Mouse (Mus musculus) kidney, embryonic 14.5 days (tissue): ENCODE data around the gene Fbxo2. TPM values are rescaled to one million over a fixed set of nuclear protein-coding genes. Genes with fewer than 3 reads are reported as not detected.

Source experiments
- ATAC-seq: fragments of 200-750 bp; cut with Nextera tagmentation; 2 replicates; pipeline ENCODE4 v1.8.0; 2017; ENCODE audit warnings: moderate number of reproducible peaks, mild to moderate bottlenecking, moderate TSS enrichment, moderate library complexity; ENCODE audit not compliant: low FRiP score, low TSS enrichment
- H3K27ac ChIP-seq: fragments of 300-500 bp; sonication (generic); 2 replicates; pipeline ENCODE4 v1.5.1; 2014; ENCODE audit warnings: low read depth, mild to moderate bottlenecking, low read length, moderate library complexity, mixed read lengths
- H3K27me3 ChIP-seq: fragments of 300-500 bp; sonication (generic); 2 replicates; pipeline ENCODE4 v1.6.1; 2014; ENCODE audit warnings: mild to moderate bottlenecking, low read length; ENCODE audit not compliant: control insufficient read depth, insufficient read depth
- H3K36me3 ChIP-seq: fragments of 300-500 bp; sonication (generic); 2 replicates; pipeline ENCODE4 v1.6.1; 2014; ENCODE audit warnings: low read length, mixed read lengths; ENCODE audit not compliant: control insufficient read depth, insufficient read depth
- H3K4me1 ChIP-seq: fragments of 300-500 bp; sonication (generic); 2 replicates; pipeline ENCODE4 v1.6.1; 2014; ENCODE audit warnings: low read length, mixed read lengths; ENCODE audit not compliant: control insufficient read depth, insufficient read depth
- H3K4me2 ChIP-seq: fragments of 300-500 bp; sonication (generic); replicated peaks from 2 replicates; pipeline ENCODE4 v1.6.1; 2014; ENCODE audit warnings: low read depth, mild to moderate bottlenecking, low read length
- H3K4me3 ChIP-seq: fragments of 300-500 bp; sonication (generic); 2 replicates; pipeline ENCODE4 v1.5.1; 2014; ENCODE audit warnings: mild to moderate bottlenecking, low read length
- H3K9ac ChIP-seq: fragments of 300-500 bp; sonication (generic); 2 replicates; pipeline ENCODE4 v1.6.1; 2014; ENCODE audit warnings: low read depth, mild to moderate bottlenecking, low read length, moderate library complexity
- H3K9me3 ChIP-seq: fragments of 300-500 bp; sonication (generic); 2 replicates; pipeline ENCODE4 v1.6.1; 2016; ENCODE audit warnings: low read length; ENCODE audit not compliant: control insufficient read depth
- WGBS: fragments of 180-500 bp; shearing (Covaris S2); extraction: QIAGEN DNeasy Blood & Tissue Kit; methylation state at CpG from one replicate; pipeline ENCODE4 v1.1.7; 2014; 5-methylcytosine and 5-hydroxymethylcytosine counted together
- polyA plus RNA-seq: library from polyadenylated mRNA; unstranded; fragments of >200 nt; fragmentation: Nextera tagmentation; extraction: Ambion mirVana; gene quantifications from 2 replicates; pipeline ENCODE4 v1.2.1, GENCODE M21; 2014

Gene Fbxo2
- polyA plus RNA-seq, 1 experiment from 2014 or later, result 1.9 TPM

DNA sequence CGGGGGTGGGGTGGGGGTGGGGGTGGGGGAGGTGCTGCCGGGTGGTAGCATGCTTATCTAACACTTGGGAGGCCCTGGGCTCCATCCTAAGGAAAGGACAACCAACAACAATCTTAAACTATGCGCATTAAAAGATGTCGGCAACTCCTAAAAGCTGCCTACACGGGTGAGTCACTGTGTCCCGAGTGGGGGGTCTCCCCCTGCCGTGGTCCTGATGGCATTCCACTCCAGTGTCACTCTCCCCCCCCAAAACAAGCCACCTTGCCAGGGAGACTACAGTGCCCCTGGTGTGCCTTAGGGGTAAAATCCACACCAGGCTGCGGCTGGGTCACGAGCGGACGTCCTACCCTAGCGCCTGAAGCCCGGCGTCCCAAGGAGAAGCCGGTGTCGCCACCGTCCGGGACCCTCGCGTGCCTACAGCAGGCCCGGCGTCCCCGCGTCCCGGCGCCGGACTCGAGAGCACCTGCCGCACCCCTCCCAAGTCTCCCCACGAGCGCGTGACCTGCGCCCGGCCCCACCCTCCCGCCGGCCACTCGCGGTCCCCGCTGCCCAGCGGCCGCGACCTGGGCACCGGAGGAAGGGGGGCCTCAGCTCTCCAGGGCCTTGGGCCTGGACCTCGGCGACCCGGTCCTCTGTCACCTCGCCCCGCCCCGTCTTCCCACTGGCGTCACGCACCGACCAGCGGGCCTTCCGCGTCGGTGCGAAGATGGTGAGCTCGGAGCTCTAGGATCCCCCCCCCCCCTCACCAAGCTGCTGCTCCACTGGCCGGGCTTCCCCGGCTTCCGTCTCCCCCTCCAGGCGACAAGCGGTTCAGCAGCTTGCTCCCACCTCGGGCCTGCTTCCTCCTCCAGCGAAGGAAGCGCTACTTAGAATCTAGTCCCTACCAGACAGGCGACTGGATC lies 8.9 kb upstream of the Fbxo2 start, which contains the start of gene Fbxo6:
Fbxo6 (minus strand) TSS at position 874 of the 902 bp plus-strand sequence.
- H3K9me3 ChIP-seq, result no peaks in the 10 kb centered on the region
- H3K36me3 ChIP-seq, result peaks cover 4% of the 10 kb centered on the region; the same call in 1 of the 2 replicates
- peak within 1 kb of the TSS; percentile 73 for H3K9ac ChIP-seq
- peak within 1 kb of the TSS; percentile 54 for H3K4me3 ChIP-seq
- under 1% methylated on average over 36 of the region's 67 CpGs for WGBS
- H3K4me1 ChIP-seq, result peaks cover 9% of the 10 kb centered on the region
- peak within 1 kb of the TSS; percentile 95 for H3K4me2 ChIP-seq
- peak within 1 kb of the TSS; percentile 59; the same call in 1 of the 2 replicates for H3K27ac ChIP-seq
- peak; percentile 84 for ATAC-seq
- no peaks in the 10 kb centered on the region for H3K27me3 ChIP-seq

DNA sequence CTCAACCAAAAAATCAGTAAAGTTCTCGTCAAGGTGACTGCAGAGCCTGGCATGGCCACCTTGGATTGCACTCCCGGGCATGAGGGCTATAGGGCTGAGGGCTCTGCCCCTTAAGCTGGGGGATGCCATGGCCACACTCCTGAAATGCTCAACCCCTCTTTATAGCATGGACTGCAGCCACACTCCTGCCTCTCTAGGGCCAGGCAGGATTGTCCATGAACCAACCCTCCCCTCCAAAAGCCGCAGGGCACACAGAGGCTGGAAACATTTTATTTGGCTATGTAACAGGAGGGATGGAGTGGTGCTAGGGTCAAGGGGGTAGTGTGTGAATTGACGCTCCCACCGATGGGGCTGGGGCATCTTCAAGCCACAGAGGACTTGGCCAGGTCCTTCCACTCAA lies 7.9 kb upstream of the Fbxo2 start:
- Histone ChIP-seq H3K27ac (no peak overlapping the region), H3K9me3 (no peaks in the 10 kb centered on the region), H3K4me3 (no peak overlapping the region), H3K9ac (0 out of 2 replicates have a peak overlapping the region, but pooled peaks have one; percentile 73), H3K4me1 (peaks cover 9% of the 10 kb centered on the region), H3K27me3 (no peaks in the 10 kb centered on the region), H3K36me3 (peaks cover 4% of the 10 kb centered on the region; the same call in 1 of the 2 replicates), H3K4me2 (no peak overlapping the region)
- WGBS, result 88% methylated on average over 5 of the region's 5 CpGs
- no peak for ATAC-seq

DNA sequence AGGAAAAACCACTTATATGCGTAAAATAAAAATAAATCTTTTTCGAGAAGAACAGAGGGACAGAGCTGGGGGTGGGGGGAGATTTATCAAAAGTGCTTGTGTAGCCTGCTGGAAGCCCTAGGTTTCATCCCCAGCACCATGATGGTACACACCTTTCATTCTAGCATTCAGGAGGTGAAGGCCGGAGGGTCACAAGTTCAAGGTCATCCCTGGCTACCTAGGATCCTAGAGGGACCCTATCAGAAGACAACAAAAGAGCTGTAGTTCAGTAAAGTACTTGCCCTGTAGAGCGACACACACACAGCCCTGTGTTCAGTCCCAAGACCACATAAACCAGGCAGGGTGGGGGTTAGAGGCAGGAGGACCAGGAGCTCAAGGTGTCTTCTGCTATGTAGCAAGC lies 6.4 kb upstream of the Fbxo2 start:
- Histone ChIP-seq H3K4me2 (no peak overlapping the region), H3K9me3 (no peaks in the 10 kb centered on the region), H3K4me3 (no peak overlapping the region), H3K27me3 (peaks cover 5% of the 10 kb centered on the region), H3K9ac (no peak overlapping the region), H3K4me1 (peaks cover 14% of the 10 kb centered on the region), H3K36me3 (peaks cover 4% of the 10 kb centered on the region; the same call in 1 of the 2 replicates), H3K27ac (no peak overlapping the region)
- 89% methylated on average over 4 of the region's 4 CpGs for WGBS
- no peak for ATAC-seq

DNA sequence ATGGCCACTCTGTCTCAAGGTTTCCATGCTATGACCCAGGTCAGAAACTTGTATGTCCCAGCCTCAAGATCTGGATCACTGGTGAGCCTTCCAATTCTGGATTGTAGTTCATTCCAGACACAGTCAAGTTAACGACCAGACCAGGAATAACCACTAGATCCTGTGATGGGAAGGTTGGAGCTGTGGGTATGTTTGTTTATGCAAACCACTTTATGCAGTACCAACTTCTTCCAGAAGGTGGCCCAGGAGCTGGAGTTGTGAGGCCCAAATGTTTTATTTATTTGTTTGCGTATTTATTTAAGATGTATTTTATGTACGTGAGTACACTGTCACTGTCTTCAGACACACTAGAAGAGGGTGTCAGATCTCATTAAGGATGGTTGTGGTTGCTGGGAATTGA lies 5.4 kb upstream of the Fbxo2 start:
- no peak overlapping the region for H3K9ac ChIP-seq
- H3K27me3 ChIP-seq, result peaks cover 5% of the 10 kb centered on the region
- no peak overlapping the region for H3K27ac ChIP-seq
- H3K9me3 ChIP-seq, result no peaks in the 10 kb centered on the region
- no peak for ATAC-seq
- no peak overlapping the region for H3K4me2 ChIP-seq
- H3K4me1 ChIP-seq, result peaks cover 5% of the 10 kb centered on the region; the same call in 1 of the 2 replicates
- H3K4me3 ChIP-seq, result no peak overlapping the region
- WGBS, result 62% methylated on average over 3 of the region's 3 CpGs
- H3K36me3 ChIP-seq, result peaks cover 4% of the 10 kb centered on the region; the same call in 1 of the 2 replicates

DNA sequence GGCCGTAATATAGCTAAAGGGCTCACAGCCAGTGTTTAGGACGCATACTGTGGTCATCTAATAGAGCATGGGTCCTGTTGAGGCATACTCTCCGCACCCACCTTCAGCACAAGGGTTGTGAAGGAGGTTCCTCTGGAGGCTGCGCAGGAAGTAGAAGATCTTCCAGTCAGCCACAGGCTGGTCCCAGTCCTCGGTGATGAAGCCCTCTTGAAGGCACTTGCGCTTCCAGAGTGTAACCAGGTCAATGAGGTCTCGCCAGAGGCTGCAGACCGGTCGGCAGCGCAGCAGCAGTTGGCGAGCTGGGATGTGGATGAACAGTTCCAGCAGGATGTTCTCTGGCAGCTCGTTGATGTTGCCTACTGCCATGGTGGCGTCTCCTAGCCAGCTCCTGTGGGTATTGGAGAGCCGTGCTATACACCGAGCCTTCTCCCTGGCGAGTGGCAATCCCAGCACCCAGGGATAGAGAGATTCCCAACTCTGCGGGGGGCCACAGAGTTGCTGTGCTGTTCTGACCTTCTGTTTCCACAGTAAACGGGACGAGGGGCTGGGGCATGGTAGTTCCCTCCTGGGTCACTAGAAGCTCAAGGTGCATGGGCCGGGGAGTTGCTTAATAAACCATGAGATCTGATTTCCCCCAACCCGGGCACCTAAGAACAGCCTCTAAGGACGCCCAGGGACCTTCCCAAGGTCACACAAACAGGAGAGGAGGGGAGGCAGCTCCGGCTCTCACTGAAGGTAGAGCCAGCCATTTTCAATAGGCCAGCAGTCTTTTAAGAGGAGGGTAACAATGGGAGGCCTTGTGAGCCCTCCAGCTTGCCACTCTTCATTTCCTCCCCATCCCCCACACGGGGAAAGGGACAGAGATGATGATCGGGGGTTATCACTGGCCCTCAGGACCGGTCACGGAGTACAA lies 1.7 kb upstream of the Fbxo2 start:
- no peak overlapping the region for H3K27ac ChIP-seq
- H3K4me3 ChIP-seq, result peak overlapping the region; percentile 56
- H3K4me2 ChIP-seq, result peak overlapping the region; percentile 97
- H3K9ac ChIP-seq, result peak overlapping the region; percentile 67
- ATAC-seq, result no peak
- H3K27me3 ChIP-seq, result peaks cover 36% of the 10 kb centered on the region
- H3K9me3 ChIP-seq, result no peaks in the 10 kb centered on the region
- 29% methylated on average over 27 of the region's 27 CpGs for WGBS
- peaks cover 4% of the 10 kb centered on the region; the same call in 1 of the 2 replicates for H3K36me3 ChIP-seq
- peaks cover 5% of the 10 kb centered on the region for H3K4me1 ChIP-seq

DNA sequence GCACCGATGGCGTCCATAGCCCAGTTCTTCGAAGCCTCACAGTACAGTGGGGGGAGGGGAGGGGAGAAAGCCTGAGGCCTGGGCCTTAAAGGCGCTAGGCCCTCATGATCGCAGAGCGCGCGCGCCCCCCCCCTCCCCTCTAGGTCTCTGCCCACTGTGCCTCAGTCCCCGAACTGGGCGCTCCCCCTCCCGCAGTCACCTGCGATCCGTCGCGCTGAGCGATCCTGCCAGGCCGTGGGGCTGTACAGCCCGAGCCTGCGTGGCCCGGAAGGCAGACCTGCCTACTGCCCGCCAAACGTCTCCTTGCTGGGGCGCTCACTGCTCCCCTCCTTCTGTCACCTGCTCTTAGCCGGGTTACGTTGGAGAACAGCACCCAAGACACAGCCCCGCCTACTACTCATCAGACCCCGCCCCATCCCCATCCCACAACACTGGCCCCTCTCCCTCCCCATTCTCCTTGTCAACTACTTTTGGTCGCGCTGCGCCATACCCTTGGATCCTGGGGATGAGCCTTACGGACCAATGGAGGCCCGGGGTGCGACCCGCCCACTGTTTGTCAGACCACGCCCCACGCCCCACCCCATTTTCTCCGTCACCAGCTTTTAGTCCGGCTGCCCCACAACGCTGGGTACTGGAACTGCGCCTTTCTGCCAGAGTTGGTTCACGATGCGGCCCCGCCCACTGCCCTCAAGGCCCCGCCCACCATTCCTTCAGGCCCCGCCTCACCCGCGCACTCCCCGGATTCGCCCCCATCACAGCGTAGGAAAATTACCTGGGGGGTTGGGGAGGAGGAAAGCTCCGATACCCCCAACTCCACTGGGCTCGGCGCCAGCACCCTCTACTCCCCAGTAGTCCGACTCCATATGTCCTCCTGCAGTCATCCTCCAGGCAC lies 631 bp upstream of the Fbxo2 start:
- peak; percentile 87 for ATAC-seq
- H3K27ac ChIP-seq, result no peak overlapping the region
- under 1% methylated on average over 54 of the region's 55 CpGs for WGBS

DNA sequence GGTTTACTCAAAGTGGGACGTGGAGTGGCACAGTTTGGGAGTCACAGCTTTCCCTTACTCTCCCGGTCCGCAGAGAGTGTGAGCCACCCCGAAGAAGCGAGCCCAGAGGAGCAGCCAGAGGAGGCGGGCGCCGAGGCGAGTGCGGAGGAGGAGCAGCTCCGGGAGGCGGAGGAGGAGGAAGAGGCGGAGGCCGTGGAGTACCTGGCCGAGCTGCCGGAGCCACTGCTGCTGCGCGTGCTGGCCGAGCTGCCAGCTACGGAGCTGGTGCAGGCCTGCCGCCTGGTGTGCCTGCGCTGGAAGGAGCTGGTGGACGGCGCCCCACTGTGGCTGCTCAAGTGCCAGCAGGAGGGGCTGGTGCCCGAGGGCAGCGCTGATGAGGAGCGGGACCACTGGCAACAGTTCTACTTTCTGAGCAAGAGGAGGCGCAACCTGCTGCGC lies 3.6 kb downstream of the Fbxo2 start:
- no peaks in the 10 kb centered on the region for H3K36me3 ChIP-seq
- no peaks in the 10 kb centered on the region for H3K9me3 ChIP-seq
- H3K27ac ChIP-seq, result no peak overlapping the region
- peak overlapping the region; percentile 24 for H3K4me3 ChIP-seq
- under 1% methylated on average over 29 of the region's 29 CpGs for WGBS
- ATAC-seq, result peak; percentile 38; the same call in 1 of the 2 replicates
- H3K9ac ChIP-seq, result no peak overlapping the region; the same call in 1 of the 2 replicates
- H3K4me2 ChIP-seq, result peak overlapping the region; percentile 41
- H3K4me1 ChIP-seq, result no peaks in the 10 kb centered on the region; the same call in none of the 2 replicates
- H3K27me3 ChIP-seq, result peaks cover 67% of the 10 kb centered on the region

More for the DNA sequence above, 631 bp upstream of the Fbxo2 start:
- peaks cover 5% of the 10 kb centered on the region for H3K4me1 ChIP-seq
- H3K36me3 ChIP-seq, result no peaks in the 10 kb centered on the region
- peak overlapping the region; percentile 67 for H3K9ac ChIP-seq
- H3K4me3 ChIP-seq, result peak overlapping the region; percentile 56
- H3K4me2 ChIP-seq, result peak overlapping the region; percentile 97
- H3K27me3 ChIP-seq, result peaks cover 46% of the 10 kb centered on the region
- no peaks in the 10 kb centered on the region for H3K9me3 ChIP-seq

DNA sequence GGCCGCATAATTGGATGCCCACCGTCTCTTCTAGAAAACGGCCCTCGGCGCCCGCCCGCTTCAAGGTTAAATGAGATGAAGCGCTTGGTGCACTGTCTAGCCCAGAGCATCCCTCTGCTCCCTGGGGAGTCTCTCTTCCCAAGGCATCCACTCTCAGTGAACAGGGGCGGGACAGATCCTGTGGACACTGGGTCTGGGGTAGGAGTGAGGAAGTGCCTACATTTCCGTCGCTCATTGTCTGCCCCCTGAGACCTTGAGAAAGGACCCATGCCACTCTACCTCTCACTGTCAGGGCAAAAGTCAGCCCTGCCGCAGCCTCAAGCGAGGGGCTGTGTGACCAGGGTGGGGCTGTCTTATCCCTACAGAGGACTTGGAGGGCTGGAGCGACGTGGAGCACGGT lies 4.0 kb downstream of the Fbxo2 start:
- ATAC-seq, result no peak
- 0 out of 2 replicates have a peak overlapping the region, but pooled peaks have one; percentile 24 for H3K4me3 ChIP-seq
- H3K4me1 ChIP-seq, result no peaks in the 10 kb centered on the region; the same call in none of the 2 replicates
- H3K27ac ChIP-seq, result no peak overlapping the region
- peaks cover 69% of the 10 kb centered on the region for H3K27me3 ChIP-seq
- H3K4me2 ChIP-seq, result peak overlapping the region; percentile 41; the same call in 1 of the 2 replicates
- no peaks in the 10 kb centered on the region for H3K9me3 ChIP-seq
- WGBS, result 2% methylated on average over 16 of the region's 16 CpGs
- H3K36me3 ChIP-seq, result no peaks in the 10 kb centered on the region
- H3K9ac ChIP-seq, result no peak overlapping the region
